Mouse (Mus musculus) G1E (cell line): Measurements from ENCODE around the gene Serf2. TPM values are rescaled to one million over a fixed set of nuclear protein-coding genes. Genes with fewer than 3 reads are reported as not detected.

ENCODE experiments used
- ATAC-seq: 2 replicates; pipeline ENCODE4 v1.8.0; 2016; ENCODE audit warnings: mild to moderate bottlenecking; ENCODE audit not compliant: insufficient number of reproducible peaks, poor library complexity, low FRiP score, severe bottlenecking; ENCODE audit errors: extremely low read depth
- DNase-seq: peaks from one replicate; pipeline ENCODE4 v3.0.0; 2012; ENCODE audit warnings: low spot score
- H3K27me3 ChIP-seq: 2 replicates; pipeline ENCODE4 v1.6.1; 2012; ENCODE audit warnings: mild to moderate bottlenecking, low read length, inconsistent platforms; ENCODE audit not compliant: insufficient read depth
- H3K36me3 ChIP-seq: replicated peaks from 2 replicates; pipeline ENCODE3; 2012; ENCODE audit warnings: mild to moderate bottlenecking, inconsistent platforms
- H3K4me1 ChIP-seq: 2 replicates; pipeline ENCODE4 v1.6.1; 2012; ENCODE audit warnings: low read depth, low read length, inconsistent platforms, mixed read lengths; ENCODE audit not compliant: insufficient read depth
- H3K4me3 ChIP-seq: 2 replicates; pipeline ENCODE4 v1.5.1; 2012; ENCODE audit warnings: low read depth, mild to moderate bottlenecking, inconsistent platforms, low read length, moderate library complexity, mixed read lengths
- H3K9me3 ChIP-seq: replicated peaks from 2 replicates; pipeline ENCODE4 v1.6.1; 2012; ENCODE audit warnings: inconsistent platforms
- CTCF ChIP-seq: IDR thresholded peaks from 2 replicates; pipeline ENCODE4 v1.5.1; 2012; ENCODE audit warnings: low read depth, low read length, inconsistent platforms, mixed read lengths
- GATA1 ChIP-seq: IDR thresholded peaks from 2 replicates; pipeline ENCODE4 v1.6.1; 2012; ENCODE audit warnings: borderline replicate concordance, low read length, inconsistent platforms, mixed read lengths
- GATA2 ChIP-seq: IDR thresholded peaks from 2 replicates; pipeline ENCODE4 v1.6.1; 2012; ENCODE audit warnings: low read depth, low read length, inconsistent platforms, borderline replicate concordance
- POLR2AphosphoS5 ChIP-seq: IDR thresholded peaks from 2 replicates; pipeline ENCODE4 v1.6.1; 2012; ENCODE audit warnings: low read depth, low read length, inconsistent platforms; ENCODE audit not compliant: insufficient replicate concordance
- TAL1 ChIP-seq: conservative IDR thresholded peaks from 2 replicates; pipeline ENCODE4 v1.6.1; 2012; ENCODE audit warnings: low read depth, low read length, inconsistent platforms, mixed read lengths
- polyA plus RNA-seq: library from polyadenylated mRNA; stranded (reverse); fragments of >175 nt; gene quantifications from 2 replicates; pipeline ENCODE4 v1.2.3, GENCODE M21; 2012
- total RNA-seq, 2 experiments: library from RNA; stranded (forward) in 1 of 2; stranded (reverse) in 1 of 2; fragments of 200-1000 nt in 1 of 2; fragments of >200 nt in 1 of 2; fragmentation: Nextera tagmentation in 1 of 2; gene quantifications; 2 replicates each; pipeline ENCODE4 v1.2.3; 2014 to 2017

Serf2 gene
- total and polyA plus RNA-seq, 3 experiments = 125 to 282 (median 279) TPM

DNA sequence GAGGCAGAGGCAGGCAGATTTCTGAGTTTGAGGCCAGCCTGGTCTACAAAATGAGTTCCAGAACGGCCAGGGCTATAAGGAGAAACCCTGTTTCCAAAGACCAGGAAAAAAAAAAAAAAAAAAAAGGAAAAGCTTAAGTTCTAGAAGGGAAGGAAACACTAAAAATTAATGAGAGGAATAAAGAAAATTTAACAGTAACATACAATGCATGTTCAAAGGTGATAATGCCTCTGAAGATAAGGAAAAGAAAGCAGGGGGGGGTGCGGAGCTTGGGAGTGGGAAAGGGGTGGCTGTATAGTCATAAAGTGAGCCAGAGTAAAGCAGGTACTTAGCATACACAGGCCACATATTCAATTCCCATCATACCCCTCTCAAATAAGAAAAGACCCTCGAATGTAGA lies 3.9 kb upstream of the Serf2 start:
- peaks cover 58% of the 10 kb centered on the region for H3K4me1 ChIP-seq
- no peaks in the 10 kb centered on the region for H3K9me3 ChIP-seq
- ATAC-seq (no peak), DNase-seq (no peak)
- no peak overlapping the region for H3K4me3 ChIP-seq
- no peak for TF ChIP-seq CTCF
- no peak for TF ChIP-seq TAL1
- no peak for TF ChIP-seq GATA2
- TF ChIP-seq POLR2AphosphoS5 = no peak
- no peak for TF ChIP-seq GATA1
- H3K27me3 ChIP-seq = 0 out of 2 replicates have a peak, but pooled peaks cover 2% of the 10 kb centered on the region
- H3K36me3 ChIP-seq = peaks cover 16% of the 10 kb centered on the region

DNA sequence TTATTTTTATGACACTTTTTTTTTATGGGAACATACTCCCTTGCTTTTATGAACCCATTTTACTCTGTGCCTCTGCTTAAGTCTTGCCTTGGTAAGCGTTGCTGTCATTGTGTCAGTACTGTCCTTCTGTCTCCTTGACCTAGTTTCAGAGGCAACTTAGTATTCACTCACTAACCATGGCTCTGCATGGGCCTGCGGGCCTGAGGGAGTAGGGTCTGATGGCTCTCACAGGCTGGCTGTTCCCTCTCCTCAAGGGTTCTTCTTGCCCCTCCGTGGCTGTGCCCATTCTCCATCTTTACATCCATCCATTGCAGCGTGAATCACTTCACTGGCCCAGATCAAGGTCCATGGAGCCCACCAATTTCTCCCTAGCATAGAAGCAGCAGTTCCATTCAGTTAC lies 2.5 kb upstream of the Serf2 start:
- H3K36me3 ChIP-seq = peaks cover 17% of the 10 kb centered on the region
- H3K9me3 ChIP-seq = no peaks in the 10 kb centered on the region
- ATAC-seq (no peak), DNase-seq (no peak)
- H3K27me3 ChIP-seq = 0 out of 2 replicates have a peak, but pooled peaks cover 2% of the 10 kb centered on the region
- TF ChIP-seq POLR2AphosphoS5 (no peak), TAL1 (no peak), GATA1 (no peak), GATA2 (no peak), CTCF (no peak)
- peaks cover 70% of the 10 kb centered on the region for H3K4me1 ChIP-seq
- H3K4me3 ChIP-seq = no peak overlapping the region; the same call in 1 of the 2 replicates

DNA sequence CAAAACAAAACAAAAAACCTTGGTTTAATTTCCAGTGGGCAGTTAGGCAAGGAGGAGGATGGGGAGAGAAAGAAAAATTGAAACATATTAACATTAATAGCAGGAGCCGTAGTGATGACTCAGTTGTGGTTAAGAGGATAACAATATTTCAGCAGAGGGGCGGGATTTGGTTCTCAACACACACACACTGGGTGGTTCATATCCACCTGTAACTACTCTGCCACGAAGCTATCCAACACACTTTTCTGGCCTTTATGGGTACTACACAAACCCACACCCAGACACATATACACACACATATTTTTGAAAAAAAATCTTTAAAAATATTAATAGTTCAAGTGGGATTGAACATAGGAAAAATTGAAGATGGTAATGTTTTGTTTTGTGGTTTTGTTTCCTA lies 2.0 kb upstream of the Serf2 start:
- DNase-seq = no peak
- Histone ChIP-seq H3K4me3 (no peak overlapping the region), H3K36me3 (peaks cover 18% of the 10 kb centered on the region), H3K4me1 (peaks cover 69% of the 10 kb centered on the region), H3K9me3 (no peaks in the 10 kb centered on the region), H3K27me3 (no peaks in the 10 kb centered on the region)
- TF ChIP-seq TAL1 (no peak), GATA2 (no peak), GATA1 (no peak), POLR2AphosphoS5 (no peak), CTCF (no peak)
- no peak for ATAC-seq

DNA sequence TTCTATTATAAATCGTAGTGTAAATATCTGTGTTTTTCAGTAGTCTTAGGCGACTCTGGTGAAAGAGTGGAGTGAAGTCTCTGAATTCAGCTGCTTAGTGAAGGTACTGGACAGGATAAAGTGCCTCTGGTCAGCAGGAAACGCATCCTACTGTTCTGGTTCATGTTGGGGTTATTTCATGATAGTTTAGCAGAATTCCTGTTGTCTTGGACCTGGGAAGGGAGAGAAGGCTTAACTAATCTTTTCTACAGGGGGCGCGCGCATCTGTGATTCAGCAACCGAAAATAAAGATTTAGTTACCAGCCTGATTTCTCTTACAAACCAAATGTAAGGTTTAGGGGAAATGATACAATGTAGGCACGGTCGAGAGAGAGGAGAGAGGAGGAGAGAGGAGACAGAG lies 859 bp upstream of the Serf2 start:
- no peaks in the 10 kb centered on the region for H3K27me3 ChIP-seq
- H3K4me3 ChIP-seq = peak overlapping the region; percentile 91
- H3K9me3 ChIP-seq = no peaks in the 10 kb centered on the region
- ATAC-seq = no peak
- peaks cover 65% of the 10 kb centered on the region for H3K4me1 ChIP-seq
- TF ChIP-seq GATA2 (no peak), TAL1 (no peak), CTCF (no peak), POLR2AphosphoS5 (no peak), GATA1 (no peak)
- DNase-seq = no peak
- H3K36me3 ChIP-seq = peaks cover 29% of the 10 kb centered on the region

DNA sequence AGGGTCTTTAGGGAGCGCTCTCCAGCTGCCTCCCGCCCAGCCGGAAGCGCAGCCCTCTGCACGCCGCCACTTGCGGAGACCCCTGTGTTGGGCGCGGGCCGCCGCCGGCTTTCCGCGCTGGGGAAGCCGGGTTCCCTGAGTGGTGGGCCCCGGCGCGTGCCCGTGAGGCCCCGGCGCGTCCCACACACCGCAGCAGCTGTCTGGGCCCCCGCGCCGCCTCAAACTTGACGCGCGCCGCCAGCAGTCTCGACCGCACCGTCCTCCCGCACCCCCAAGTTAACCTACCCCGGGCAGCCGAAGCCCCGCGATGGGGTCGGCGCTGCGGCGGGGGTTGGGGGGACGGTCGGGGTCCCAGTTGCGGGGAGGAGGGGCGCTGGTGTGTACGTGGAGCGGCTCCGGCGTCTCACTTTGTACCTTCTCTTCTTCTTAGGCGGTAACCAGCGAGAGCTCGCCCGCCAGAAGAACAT lies 583 bp downstream of the Serf2 start:
- Histone ChIP-seq H3K4me3 (peak overlapping the region; percentile 91), H3K9me3 (no peaks in the 10 kb centered on the region), H3K27me3 (no peaks in the 10 kb centered on the region), H3K36me3 (peaks cover 44% of the 10 kb centered on the region), H3K4me1 (peaks cover 65% of the 10 kb centered on the region)
- DNase-seq = peak; percentile 20
- no peak for ATAC-seq
- TF ChIP-seq CTCF (no peak), TAL1 (no peak)

DNA sequence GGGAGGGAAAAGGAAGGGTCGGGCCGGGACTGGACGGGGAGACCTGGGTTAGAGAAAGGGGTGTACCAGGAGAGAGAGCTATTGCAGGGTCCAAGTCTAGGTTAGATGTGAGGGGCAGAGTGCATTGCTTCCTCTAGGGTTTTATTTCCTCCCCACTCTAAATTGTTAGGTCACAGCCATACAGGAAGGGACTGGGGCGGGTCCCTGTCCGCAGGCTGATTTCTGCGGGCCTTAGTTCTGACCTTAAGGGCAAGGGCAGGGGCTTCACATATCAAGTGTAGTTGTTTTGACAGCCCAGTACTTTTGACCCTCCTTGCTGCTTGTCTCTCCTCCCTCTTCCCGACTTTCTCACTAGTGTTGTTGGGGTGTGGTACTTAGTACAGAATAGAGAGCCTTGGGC lies 1.1 kb downstream of the Serf2 start:
- H3K36me3 ChIP-seq = peaks cover 49% of the 10 kb centered on the region
- ATAC-seq (no peak), DNase-seq (peak; percentile 30)
- H3K4me1 ChIP-seq = peaks cover 65% of the 10 kb centered on the region
- H3K4me3 ChIP-seq = peak overlapping the region; percentile 91
- TF ChIP-seq POLR2AphosphoS5 (no peak), TAL1 (no peak), GATA1 (no peak), GATA2 (no peak), CTCF (no peak)
- H3K9me3 ChIP-seq = no peaks in the 10 kb centered on the region
- H3K27me3 ChIP-seq = no peaks in the 10 kb centered on the region

DNA sequence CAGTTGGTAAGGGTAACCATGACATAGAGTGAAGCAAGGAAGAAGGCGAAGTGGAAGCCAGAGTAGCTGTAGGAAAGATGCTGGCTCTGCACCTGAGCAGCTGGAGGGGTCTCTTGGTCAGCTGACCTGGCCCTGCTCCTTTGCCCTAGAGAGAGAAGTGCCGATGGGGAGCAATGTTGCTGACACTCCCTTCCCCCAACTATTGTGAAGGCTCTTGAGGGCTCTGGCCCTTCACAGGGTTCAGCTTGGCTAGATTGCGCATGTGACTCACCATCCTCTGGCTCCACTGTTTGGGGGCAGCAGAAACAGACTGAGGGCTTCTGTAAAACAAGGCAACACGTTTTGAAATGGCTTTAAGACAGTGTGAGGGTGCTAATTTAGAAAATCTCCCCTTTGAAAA lies 3.4 kb downstream of the Serf2 start:
- ATAC-seq (no peak), DNase-seq (no peak)
- H3K36me3 ChIP-seq = peaks cover 57% of the 10 kb centered on the region
- no peaks in the 10 kb centered on the region for H3K27me3 ChIP-seq
- H3K4me3 ChIP-seq = no peak overlapping the region
- TF ChIP-seq GATA2 (no peak), POLR2AphosphoS5 (no peak), CTCF (no peak), GATA1 (no peak), TAL1 (no peak)
- H3K4me1 ChIP-seq = peaks cover 61% of the 10 kb centered on the region
- no peaks in the 10 kb centered on the region for H3K9me3 ChIP-seq
